Comparison of ENCODE assay signal across 9 mouse cellular contexts in genomic region chr11:115811381-115812093, GRCm38 (mm10). TPM values are rescaled to one million over a fixed set of nuclear protein-coding genes. Genes with fewer than 3 reads are reported as not detected.
DNase-seq lines count a peak whose midpoint lies in the region; ATAC-seq and TF ChIP-seq lines count a peak whose summit lies in the region.
"Had no signal": no experiment of that assay in that cellular context is flagged by ENCODE, and none has a peak within 500 bp of the region (broad histone marks: within the 10 kb centered on the region; RNA-seq: fewer than 3 reads in every experiment).

No protein-coding gene starts in this region.

- peaks cover 61% of the 10 kb centered on the region for H3K4me1 ChIP-seq in heart, embryonic 11.5 days (ENCODE audit: control insufficient read depth, insufficient read depth, low read length)
- H3K4me1 ChIP-seq in E14TG2a.4 (replicated peaks; ENCODE audit: low read depth, low read length) = peaks cover 80% of the 10 kb centered on the region
- peaks cover 19% of the 10 kb centered on the region for H3K4me1 ChIP-seq in forebrain, postnatal 0 days (ENCODE audit: insufficient read depth)
- H3K4me1 ChIP-seq in liver, embryonic 15.5 days (replicated peaks) = peaks cover 94% of the 10 kb centered on the region

- H3K27me3 ChIP-seq in heart, embryonic 11.5 days (ENCODE audit: control insufficient read depth, insufficient read depth, low read length) = no peaks in the 10 kb centered on the region
- H3K27me3 ChIP-seq in E14TG2a.4 (ENCODE audit: insufficient read depth, low read length) = peaks cover 26% of the 10 kb centered on the region
- H3K27me3 ChIP-seq in forebrain, postnatal 0 days (ENCODE audit: insufficient read depth, low read length) = no peaks in the 10 kb centered on the region
- H3K27me3 ChIP-seq in liver, embryonic 15.5 days = no peaks in the 10 kb centered on the region

- H3K9ac ChIP-seq in heart, embryonic 11.5 days (ENCODE audit: low read depth, low read length) = peak overlapping the region; percentile 81
- H3K9ac ChIP-seq in forebrain, postnatal 0 days = no peak overlapping the region
- peak overlapping the region; percentile 10; the same call in 1 of the 2 replicates for H3K9ac ChIP-seq in liver, embryonic 15.5 days

- ATAC-seq in heart, embryonic 11.5 days (replicated peaks; ENCODE audit: insufficient number of reproducible peaks, low FRiP score, low TSS enrichment) = no peak
- no peak for ATAC-seq in forebrain, postnatal 0 days
- ATAC-seq in liver, embryonic 15.5 days (ENCODE audit: insufficient read depth) = no peak

- 70% methylated on average over 20 of the region's 20 CpGs for WGBS in heart, embryonic 11.5 days (ENCODE audit: insufficient replicate concordance)
- 68% methylated on average over 20 of the region's 20 CpGs for WGBS in forebrain, postnatal 0 days
- WGBS in liver, embryonic 15.5 days (ENCODE audit: insufficient replicate concordance) = 79% methylated on average over 20 of the region's 20 CpGs

- peak overlapping the region; percentile 89 for H3K4me3 ChIP-seq in heart, embryonic 11.5 days (ENCODE audit: low read depth, low read length)
- 0 out of 2 replicates have a peak overlapping the region, but pooled peaks have one; percentile 97 for H3K4me3 ChIP-seq in E14TG2a.4 (replicated peaks; ENCODE audit: low read length)
- H3K4me3 ChIP-seq in forebrain, postnatal 0 days (ENCODE audit: low read depth, low read length) = 0 out of 2 replicates have a peak overlapping the region, but pooled peaks have one; percentile 7
- H3K4me3 ChIP-seq in liver, embryonic 15.5 days (replicated peaks) = peak overlapping the region; percentile 80

- 0 out of 2 replicates have a peak overlapping the region, but pooled peaks have one; percentile 82 for H3K27ac ChIP-seq in heart, embryonic 11.5 days (ENCODE audit: low read depth, low read length)
- H3K27ac ChIP-seq in forebrain, postnatal 0 days (ENCODE audit: low read depth, low read length) = no peak overlapping the region
- no peak overlapping the region for H3K27ac ChIP-seq in liver, embryonic 15.5 days (replicated peaks)

- TF ChIP-seq CTCF in E14TG2a.4 (conservative IDR thresholded peaks at IDR 0.05; ENCODE audit: low read length) = no peak
- no peak for TF ChIP-seq CTCF in forebrain, postnatal 0 days (IDR thresholded peaks at IDR 0.05; ENCODE audit: low read depth)

- H3K4me2 ChIP-seq in heart, embryonic 11.5 days = peak overlapping the region; percentile 91
- H3K4me2 ChIP-seq in forebrain, postnatal 0 days (ENCODE audit: low read depth) = peak overlapping the region; percentile 95
- peak overlapping the region; percentile 100 for H3K4me2 ChIP-seq in liver, embryonic 15.5 days

- no peak for DNase-seq in heart, postnatal 10 days
- DNase-seq in forebrain, postnatal 0 days = no peak
- DNase-seq in embryo, embryonic 10.5 days (ENCODE audit: low spot score) = no peak
- no peak for DNase-seq in left cerebral cortex, adult 9 months (ENCODE audit: low spot score in 2 of 2)
- DNase-seq in thymus, postnatal 25 days = no peak
- DNase-seq: gastrocnemius, postnatal 14 days had no signal

- intact Hi-C loops in heart, postnatal 10 days (cut with DNase I) = loop anchor here (2.0 to 5.0 kb wide), 2 partner anchors 33 to 164 kb away; no protein-coding TSS in a partner anchor

- peaks cover 7% of the 10 kb centered on the region for H3K36me3 ChIP-seq in heart, embryonic 11.5 days (ENCODE audit: control insufficient read depth, insufficient read depth, low read length)
- H3K36me3 ChIP-seq in E14TG2a.4 (ENCODE audit: insufficient read depth, low read length) = peaks cover 30% of the 10 kb centered on the region
- H3K36me3 ChIP-seq in forebrain, postnatal 0 days (ENCODE audit: insufficient read depth) = no peaks in the 10 kb centered on the region
- peaks cover 32% of the 10 kb centered on the region for H3K36me3 ChIP-seq in liver, embryonic 15.5 days (replicated peaks)

- H3K9me3 ChIP-seq in heart, embryonic 11.5 days (replicated peaks; ENCODE audit: control insufficient read depth, low read length) = no peaks in the 10 kb centered on the region
- H3K9me3 ChIP-seq in E14TG2a.4 (ENCODE audit: low read length) = no peaks in the 10 kb centered on the region
- H3K9me3 ChIP-seq in forebrain, postnatal 0 days (ENCODE audit: low read length) = no peaks in the 10 kb centered on the region
- H3K9me3 ChIP-seq in liver, embryonic 15.5 days (replicated peaks) = no peaks in the 10 kb centered on the region

RNA-seq across cellular contexts. Expression of gene Caskin2, which starts 1.9 kb away (rescaled TPM):
- 17.4 and 18.1 TPM in 2 replicates for polyA plus RNA-seq in heart, embryonic 11.5 days (2014; fragmentation: Nextera tagmentation; extraction: Ambion mirVana)
- total RNA-seq in heart, postnatal 10 days (2021) = 10 to 100 TPM; 59.4 to 60.9 TPM
- total RNA-seq in forebrain, postnatal 0 days (2014; rRNA removed) = 14.5 and 14.7 TPM in 2 replicates
- 4.5 and 6.1 TPM in 2 replicates for polyA plus RNA-seq in forebrain, postnatal 0 days (2015; fragmentation: Nextera tagmentation; extraction: Ambion mirVana)
- polyA plus RNA-seq in liver, embryonic 15.5 days (2015; fragmentation: Nextera tagmentation; extraction: Ambion mirVana) = 5.7 and 6.7 TPM in 2 replicates

RNA-seq across cellular contexts. Expression of gene Tsen54, which starts 3.0 kb away (rescaled TPM):
- 20.8 TPM in 2 replicates for polyA plus RNA-seq in heart, embryonic 11.5 days (2014; fragmentation: Nextera tagmentation; extraction: Ambion mirVana)
- total RNA-seq in heart, postnatal 10 days (2021) = 10 to 100 TPM; 10.5 to 15.0 TPM
- total RNA-seq in forebrain, postnatal 0 days (2014; rRNA removed) = 23.5 and 25.5 TPM in 2 replicates
- 16.8 and 18.1 TPM in 2 replicates for polyA plus RNA-seq in forebrain, postnatal 0 days (2015; fragmentation: Nextera tagmentation; extraction: Ambion mirVana)
- polyA plus RNA-seq in liver, embryonic 15.5 days (2015; fragmentation: Nextera tagmentation; extraction: Ambion mirVana) = 13.7 and 18.7 TPM in 2 replicates

RNA-seq across cellular contexts. Expression of gene Llgl2, which starts 12.3 kb away (rescaled TPM):
- 21.5 and 22.4 TPM in 2 replicates for polyA plus RNA-seq in heart, embryonic 11.5 days (2014; fragmentation: Nextera tagmentation; extraction: Ambion mirVana)
- total RNA-seq in heart, postnatal 10 days (2021) = 10 to 100 TPM; 17.9 to 18.2 TPM
- total RNA-seq in forebrain, postnatal 0 days (2014; rRNA removed) = 2.7 and 4.0 TPM in 2 replicates
- 0.72 and 1.1 TPM in 2 replicates for polyA plus RNA-seq in forebrain, postnatal 0 days (2015; fragmentation: Nextera tagmentation; extraction: Ambion mirVana)
- 11.9 and 16.2 TPM in 2 replicates for polyA plus RNA-seq in liver, embryonic 15.5 days (2015; fragmentation: Nextera tagmentation; extraction: Ambion mirVana)

RNA-seq across cellular contexts. Expression of gene Tmem94, which starts 46.3 kb away (rescaled TPM):
- 22.9 and 25.1 TPM in 2 replicates for polyA plus RNA-seq in heart, embryonic 11.5 days (2014; fragmentation: Nextera tagmentation; extraction: Ambion mirVana)
- 100 to 1,000 TPM; 106 to 116 TPM for total RNA-seq in heart, postnatal 10 days (2021)
- 16.7 and 19.3 TPM in 2 replicates for total RNA-seq in forebrain, postnatal 0 days (2014; rRNA removed)
- 12.1 and 14.9 TPM in 2 replicates for polyA plus RNA-seq in forebrain, postnatal 0 days (2015; fragmentation: Nextera tagmentation; extraction: Ambion mirVana)
- polyA plus RNA-seq in liver, embryonic 15.5 days (2015; fragmentation: Nextera tagmentation; extraction: Ambion mirVana) = 9.9 and 10.1 TPM in 2 replicates

RNA-seq across cellular contexts. Expression of gene Myo15b, which starts 46.7 kb away (rescaled TPM):
- 0.06 and 0.39 TPM in 2 replicates for polyA plus RNA-seq in heart, embryonic 11.5 days (2014; fragmentation: Nextera tagmentation; extraction: Ambion mirVana)
- under 1 TPM; 0.17 to 0.22 TPM for total RNA-seq in heart, postnatal 10 days (2021)
- total RNA-seq in forebrain, postnatal 0 days (2014; rRNA removed) = not detected in 2 replicates
- 0.01 TPM in 1 of 2 replicates, not detected in the other for polyA plus RNA-seq in forebrain, postnatal 0 days (2015; fragmentation: Nextera tagmentation; extraction: Ambion mirVana)
- 0.45 and 0.46 TPM in 2 replicates for polyA plus RNA-seq in liver, embryonic 15.5 days (2015; fragmentation: Nextera tagmentation; extraction: Ambion mirVana)

Comparison
In these comparisons a context has a peak if more than half of its experiments do, and no peak if none do; other contexts are left out.
1. H3K4me3 ChIP-seq: peak in every context shown above with its lines; median percentile 97 in E14TG2a.4; 89 in heart, embryonic 11.5 days; 80 in liver, embryonic 15.5 days; 7 in forebrain, postnatal 0 days.